Mouse (Mus musculus): Measurements from ENCODE around the gene Map4k1.

Gene Map4k1

DNA sequence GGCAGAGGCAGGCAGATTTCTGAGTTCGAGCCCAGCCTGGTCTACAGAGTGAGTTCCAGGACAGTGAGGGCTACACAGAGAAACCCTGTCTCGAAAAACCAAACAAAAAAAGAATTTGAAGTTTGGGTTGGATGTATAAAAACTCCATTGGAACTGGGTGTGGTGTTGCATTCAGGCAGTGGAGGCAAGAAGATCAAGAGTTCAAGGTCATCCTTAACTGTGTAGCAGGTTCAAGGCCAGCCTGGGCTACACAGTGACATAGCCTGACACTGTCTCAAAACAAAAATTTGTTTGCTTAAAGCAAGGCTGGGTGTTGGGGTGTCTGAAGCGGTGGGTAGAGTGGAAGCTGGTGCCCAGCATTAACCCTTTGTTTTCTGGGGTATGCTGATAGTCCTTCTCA lies 11.6 kb downstream of the Map4k1 start:
- peaks cover 26% of the 10 kb centered on the region for H3K36me3 ChIP-seq (ENCODE audit: insufficient read depth, low read length)
- no peak overlapping the region for H3K4me3 ChIP-seq (replicated peaks; ENCODE audit: low read length)
- 0 out of 2 replicates have a peak, but pooled peaks cover 2% of the 10 kb centered on the region for H3K27me3 ChIP-seq (ENCODE audit: insufficient read depth, low read length)
- TF ChIP-seq NANOG (IDR thresholded peaks at IDR 0.05; ENCODE audit: borderline replicate concordance, low read length) (no peak), CTCF (conservative IDR thresholded peaks at IDR 0.05; ENCODE audit: low read length) (no peak), POU5F1 (IDR thresholded peaks at IDR 0.05; ENCODE audit: borderline replicate concordance, low read length) (no peak)
- peaks cover 50% of the 10 kb centered on the region for H3K4me1 ChIP-seq (replicated peaks; ENCODE audit: low read depth, low read length)
- H3K9me3 ChIP-seq (ENCODE audit: low read length): no peaks in the 10 kb centered on the region

DNA sequence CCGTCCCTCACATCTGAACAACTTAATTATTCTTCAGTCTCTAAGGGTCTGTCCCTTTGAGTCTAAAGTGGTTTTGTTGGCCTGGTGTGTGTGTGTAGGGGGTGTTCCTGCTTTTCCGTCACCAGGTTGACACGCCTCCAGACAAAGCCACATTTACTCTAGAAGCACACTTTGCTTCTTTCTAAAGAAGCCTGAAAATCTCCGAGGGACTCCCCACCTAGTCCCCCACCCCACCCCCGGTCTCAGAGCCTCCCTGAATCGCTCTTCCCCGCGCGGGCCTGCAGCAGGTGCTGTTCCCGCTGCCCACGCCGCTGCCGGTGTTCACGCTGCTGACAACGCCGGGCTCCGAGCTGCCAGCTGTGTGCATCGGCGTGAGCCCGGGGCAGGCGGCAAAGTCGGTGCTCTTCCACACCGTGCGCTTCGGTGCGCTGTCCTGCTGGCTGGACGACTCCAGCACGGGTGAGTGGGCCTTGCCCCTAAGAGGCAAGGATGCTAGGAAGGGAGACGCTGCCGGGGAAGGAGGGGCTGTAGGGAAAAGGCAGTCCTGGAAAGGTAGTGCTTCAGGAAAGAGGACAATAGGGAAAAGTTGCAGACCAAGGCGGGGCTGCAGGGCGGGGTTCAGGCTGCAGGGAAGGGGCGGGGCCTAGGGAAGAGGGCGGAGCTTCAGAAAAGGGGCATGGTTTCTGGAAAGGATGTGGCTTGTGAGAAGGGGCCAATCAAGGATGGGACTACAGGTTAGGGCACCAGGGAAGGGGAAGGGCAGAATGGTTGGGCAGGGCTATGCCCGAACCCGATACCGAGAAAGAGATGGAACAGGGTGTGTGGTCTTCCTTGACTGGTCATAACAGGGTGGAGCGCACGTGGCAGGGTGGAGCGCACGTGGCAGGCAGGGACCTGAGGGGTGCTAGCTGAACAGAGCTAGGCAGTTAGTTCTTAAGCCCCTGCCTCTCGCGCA lies 19.1 kb downstream of the Map4k1 start:
- TF ChIP-seq NANOG (IDR thresholded peaks at IDR 0.05; ENCODE audit: borderline replicate concordance, low read length): no peak
- TF ChIP-seq CTCF (conservative IDR thresholded peaks at IDR 0.05; ENCODE audit: low read length): no peak
- no peak for TF ChIP-seq POU5F1 (IDR thresholded peaks at IDR 0.05; ENCODE audit: borderline replicate concordance, low read length)
- Histone ChIP-seq H3K9me3 (ENCODE audit: low read length) (peaks cover 3% of the 10 kb centered on the region; the same call in 1 of the 2 replicates), H3K4me3 (replicated peaks; ENCODE audit: low read length) (peak overlapping the region; percentile 79), H3K36me3 (ENCODE audit: insufficient read depth, low read length) (peaks cover 21% of the 10 kb centered on the region), H3K4me1 (replicated peaks; ENCODE audit: low read depth, low read length) (peaks cover 39% of the 10 kb centered on the region), H3K27me3 (ENCODE audit: insufficient read depth, low read length) (peaks cover 11% of the 10 kb centered on the region; the same call in 1 of the 2 replicates)

DNA sequence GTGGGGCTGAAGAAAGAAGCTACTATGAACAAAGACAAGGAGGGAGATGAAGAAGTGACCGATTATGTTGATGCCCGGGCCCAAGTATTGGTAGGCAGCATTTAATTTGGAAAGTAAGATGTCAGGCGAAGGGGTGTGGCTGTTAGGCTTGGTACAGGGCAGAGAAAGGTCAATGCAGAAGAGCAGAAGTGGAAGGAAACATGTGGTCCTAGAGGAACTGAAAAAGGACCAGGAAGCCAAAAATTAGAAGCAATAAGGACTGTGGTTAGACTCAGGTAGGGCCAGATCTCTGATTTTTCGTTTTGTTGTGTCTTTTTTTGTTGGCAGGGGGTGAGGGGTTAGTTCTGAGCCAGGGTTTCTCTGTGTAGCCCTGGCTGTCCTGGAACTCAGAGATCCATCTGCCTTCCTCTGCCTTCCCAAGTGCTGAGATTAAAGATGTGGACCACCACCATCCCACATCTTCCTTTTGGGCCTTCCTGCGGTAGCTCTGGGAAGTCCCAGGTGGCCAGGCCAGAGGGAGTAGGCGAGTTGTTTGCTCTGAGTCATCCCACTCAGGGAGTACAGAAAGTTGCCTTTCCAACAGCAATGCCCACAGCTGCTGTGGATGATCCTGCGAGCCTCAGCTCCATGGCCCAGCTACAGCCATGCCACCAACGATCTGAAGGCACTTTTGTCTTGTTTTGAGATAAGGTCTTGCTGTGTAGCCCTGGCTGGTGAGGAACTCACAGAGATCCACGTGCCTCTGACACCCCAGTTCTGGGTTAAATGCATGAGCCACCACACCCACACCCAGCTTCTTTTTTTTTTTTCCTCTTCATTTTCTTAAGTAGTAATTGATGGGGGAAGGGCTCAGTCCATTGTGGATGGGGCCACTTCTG lies 25.6 kb downstream of the Map4k1 start:
- peaks cover 26% of the 10 kb centered on the region for H3K4me1 ChIP-seq (replicated peaks; ENCODE audit: low read depth, low read length)
- H3K9me3 ChIP-seq (ENCODE audit: low read length): peaks cover 3% of the 10 kb centered on the region; the same call in 1 of the 2 replicates
- no peaks in the 10 kb centered on the region for H3K27me3 ChIP-seq (ENCODE audit: insufficient read depth, low read length)
- H3K36me3 ChIP-seq (ENCODE audit: insufficient read depth, low read length): peaks cover 11% of the 10 kb centered on the region
- no peak for TF ChIP-seq NANOG (IDR thresholded peaks at IDR 0.05; ENCODE audit: borderline replicate concordance, low read length)
- no peak for TF ChIP-seq CTCF (conservative IDR thresholded peaks at IDR 0.05; ENCODE audit: low read length)
- TF ChIP-seq POU5F1 (IDR thresholded peaks at IDR 0.05; ENCODE audit: borderline replicate concordance, low read length): no peak
- H3K4me3 ChIP-seq (replicated peaks; ENCODE audit: low read length): no peak overlapping the region

DNA sequence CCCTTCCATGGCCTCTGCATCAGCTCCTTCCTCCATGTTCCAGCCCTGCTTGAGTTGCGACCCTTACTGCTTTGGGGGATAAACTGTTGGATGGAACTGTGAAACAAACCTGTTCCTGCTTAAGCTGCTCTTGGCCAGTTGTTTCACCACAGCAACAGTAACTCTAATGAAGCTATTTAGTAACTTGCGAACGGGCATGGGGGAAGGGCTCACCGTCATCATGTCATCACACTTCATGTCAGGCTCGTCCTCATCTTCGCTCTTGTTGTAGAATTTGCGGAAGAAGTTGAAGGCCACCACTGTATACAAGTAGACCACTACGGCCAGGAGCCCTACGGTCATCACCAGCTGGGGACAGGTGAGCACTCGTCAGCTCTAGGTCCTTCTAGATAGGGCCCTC lies 26.3 kb downstream of the Map4k1 start:
- Histone ChIP-seq H3K9me3 (ENCODE audit: low read length) (peaks cover 3% of the 10 kb centered on the region; the same call in 1 of the 2 replicates), H3K4me3 (replicated peaks; ENCODE audit: low read length) (no peak overlapping the region), H3K36me3 (ENCODE audit: insufficient read depth, low read length) (peaks cover 4% of the 10 kb centered on the region; the same call in 1 of the 2 replicates), H3K27me3 (ENCODE audit: insufficient read depth, low read length) (no peaks in the 10 kb centered on the region), H3K4me1 (replicated peaks; ENCODE audit: low read depth, low read length) (peaks cover 26% of the 10 kb centered on the region)
- TF ChIP-seq CTCF (conservative IDR thresholded peaks at IDR 0.05; ENCODE audit: low read length) (no peak), NANOG (IDR thresholded peaks at IDR 0.05; ENCODE audit: borderline replicate concordance, low read length) (no peak), POU5F1 (IDR thresholded peaks at IDR 0.05; ENCODE audit: borderline replicate concordance, low read length) (no peak)

DNA sequence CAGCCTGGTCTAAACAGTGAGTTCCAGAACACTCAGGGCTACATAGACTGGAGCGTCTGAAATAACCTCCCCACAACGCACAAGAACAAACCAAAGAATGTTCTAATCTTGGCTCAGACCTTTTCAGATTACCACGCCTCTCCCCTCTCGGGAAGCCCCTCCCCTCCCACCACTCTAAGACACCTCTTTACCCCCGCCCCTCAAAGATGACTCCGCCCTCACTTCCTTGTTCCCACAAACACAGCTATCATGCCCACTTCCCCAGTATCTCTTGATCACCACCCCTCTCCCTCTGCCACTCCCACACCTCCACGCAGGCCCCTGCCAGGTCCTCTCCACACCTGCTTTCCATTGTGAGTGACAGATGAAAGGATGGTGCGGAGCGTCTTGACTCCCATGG lies 26.9 kb downstream of the Map4k1 start:
- Histone ChIP-seq H3K9me3 (ENCODE audit: low read length) (peaks cover 3% of the 10 kb centered on the region; the same call in 1 of the 2 replicates), H3K27me3 (ENCODE audit: insufficient read depth, low read length) (no peaks in the 10 kb centered on the region), H3K4me1 (replicated peaks; ENCODE audit: low read depth, low read length) (peaks cover 27% of the 10 kb centered on the region), H3K36me3 (ENCODE audit: insufficient read depth, low read length) (no peaks in the 10 kb centered on the region), H3K4me3 (replicated peaks; ENCODE audit: low read length) (no peak overlapping the region)
- TF ChIP-seq NANOG (IDR thresholded peaks at IDR 0.05; ENCODE audit: borderline replicate concordance, low read length) (no peak), POU5F1 (IDR thresholded peaks at IDR 0.05; ENCODE audit: borderline replicate concordance, low read length) (no peak)

DNA sequence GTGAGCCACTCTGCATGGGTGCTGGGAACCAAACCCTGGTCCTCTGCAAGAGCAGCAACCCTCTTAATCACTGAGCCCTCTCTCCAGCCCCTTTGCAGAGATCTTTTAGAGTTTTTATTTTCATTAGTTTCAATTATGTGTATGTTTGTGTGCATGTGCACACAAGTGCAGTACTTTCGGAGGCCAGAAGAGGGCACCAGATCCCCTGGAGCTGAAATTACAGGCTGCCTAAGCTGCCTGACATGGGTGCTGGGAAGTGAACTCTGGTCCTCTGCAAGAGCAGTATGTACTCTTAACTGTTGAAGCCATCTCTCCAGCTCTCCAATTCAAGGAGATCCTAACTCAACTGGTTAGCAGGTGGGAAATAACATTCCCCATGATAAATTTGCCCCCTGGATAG lies 33.1 kb downstream of the Map4k1 start:
- Histone ChIP-seq H3K4me1 (replicated peaks; ENCODE audit: low read depth, low read length) (peaks cover 47% of the 10 kb centered on the region), H3K27me3 (ENCODE audit: insufficient read depth, low read length) (peaks cover 25% of the 10 kb centered on the region), H3K36me3 (ENCODE audit: insufficient read depth, low read length) (no peaks in the 10 kb centered on the region), H3K9me3 (ENCODE audit: low read length) (peaks cover 9% of the 10 kb centered on the region), H3K4me3 (replicated peaks; ENCODE audit: low read length) (no peak overlapping the region)
- TF ChIP-seq CTCF (conservative IDR thresholded peaks at IDR 0.05; ENCODE audit: low read length) (peak; percentile 85), POU5F1 (IDR thresholded peaks at IDR 0.05; ENCODE audit: borderline replicate concordance, low read length) (no peak)

DNA sequence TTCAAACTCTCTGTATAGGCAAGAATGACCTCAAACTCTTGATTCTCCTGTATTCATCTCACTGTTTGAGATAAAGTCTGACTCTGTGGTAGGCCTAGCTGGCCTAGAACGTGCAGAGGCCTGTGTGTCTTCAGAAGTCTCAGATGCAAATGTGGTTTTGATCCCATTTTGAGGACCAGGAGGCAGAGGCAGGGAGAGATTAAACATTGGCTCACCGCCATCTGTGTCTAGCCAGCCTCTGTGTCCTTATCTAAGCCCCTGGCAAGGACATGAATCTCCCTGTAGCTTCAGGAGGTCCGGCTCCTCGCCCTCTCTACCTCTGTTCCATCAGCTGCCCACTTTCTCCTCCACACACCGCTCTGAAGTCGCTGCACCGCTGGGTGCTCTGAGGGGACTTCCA lies 34.6 kb downstream of the Map4k1 start:
- Histone ChIP-seq H3K4me3 (replicated peaks; ENCODE audit: low read length) (no peak overlapping the region), H3K9me3 (ENCODE audit: low read length) (peaks cover 9% of the 10 kb centered on the region), H3K27me3 (ENCODE audit: insufficient read depth, low read length) (peaks cover 40% of the 10 kb centered on the region), H3K4me1 (replicated peaks; ENCODE audit: low read depth, low read length) (peaks cover 47% of the 10 kb centered on the region), H3K36me3 (ENCODE audit: insufficient read depth, low read length) (no peaks in the 10 kb centered on the region)
- TF ChIP-seq CTCF (conservative IDR thresholded peaks at IDR 0.05; ENCODE audit: low read length): no peak
- TF ChIP-seq NANOG (IDR thresholded peaks at IDR 0.05; ENCODE audit: borderline replicate concordance, low read length): no peak
- TF ChIP-seq POU5F1 (IDR thresholded peaks at IDR 0.05; ENCODE audit: borderline replicate concordance, low read length): no peak

DNA sequence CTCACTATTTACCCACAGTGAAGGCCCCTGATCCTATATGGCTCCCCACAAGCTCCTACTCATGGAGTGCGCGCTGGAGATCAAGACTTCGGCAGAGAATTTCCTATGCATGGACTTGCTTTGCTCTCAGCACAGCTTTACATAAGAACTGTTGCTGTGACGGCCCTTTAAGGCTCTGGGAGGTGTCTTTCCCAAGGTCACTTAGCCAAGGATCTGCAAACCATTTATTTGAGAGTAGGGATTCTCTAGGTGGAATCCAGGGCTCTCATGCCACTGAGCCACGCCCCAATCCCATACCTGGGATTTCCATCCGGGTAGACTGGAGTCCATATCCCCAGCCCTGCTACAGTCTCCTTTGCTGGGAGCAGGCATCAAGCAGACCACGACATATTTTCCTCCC lies 35.4 kb downstream of the Map4k1 start:
- Histone ChIP-seq H3K4me1 (replicated peaks; ENCODE audit: low read depth, low read length) (peaks cover 47% of the 10 kb centered on the region), H3K4me3 (replicated peaks; ENCODE audit: low read length) (no peak overlapping the region), H3K9me3 (ENCODE audit: low read length) (peaks cover 9% of the 10 kb centered on the region), H3K27me3 (ENCODE audit: insufficient read depth, low read length) (peaks cover 44% of the 10 kb centered on the region), H3K36me3 (ENCODE audit: insufficient read depth, low read length) (0 out of 2 replicates have a peak, but pooled peaks cover 3% of the 10 kb centered on the region)
- TF ChIP-seq POU5F1 (IDR thresholded peaks at IDR 0.05; ENCODE audit: borderline replicate concordance, low read length) (no peak), CTCF (conservative IDR thresholded peaks at IDR 0.05; ENCODE audit: low read length) (no peak), NANOG (IDR thresholded peaks at IDR 0.05; ENCODE audit: borderline replicate concordance, low read length) (no peak)

Data from E14TG2a.4 (cell line).